Mouse (Mus musculus): Measurements from ENCODE around the gene Notch2. TPM values are rescaled to one million over a fixed set of nuclear protein-coding genes. Genes with fewer than 3 reads are reported as not detected.
A peak's percentile ranks its signal among the peaks of the same experiment; 100 is the strongest.

The Notch2 gene
- polyA plus RNA-seq, 1 experiment: 5.2 TPM

GRCm38 (mm10) chr3:98006973-98007372 lies 6.4 kb upstream of the Notch2 start:
- H3K4me3 ChIP-seq (ENCODE audit: control insufficient read depth, low read depth, low read length): no peak overlapping the region
- H3K4me1 ChIP-seq (ENCODE audit: control insufficient read depth, insufficient read depth, low read length): no peaks in the 10 kb centered on the region
- TF ChIP-seq CTCF (IDR thresholded peaks at IDR 0.05; ENCODE audit: control insufficient read depth, insufficient read depth, insufficient replicate concordance, low read depth, low read length) (no peak), POLR2A (IDR thresholded peaks at IDR 0.05; ENCODE audit: control insufficient read depth, low read depth, low read length) (no peak)

GRCm38 (mm10) chr3:98008143-98008542 lies 5.2 kb upstream of the Notch2 start:
- Histone ChIP-seq H3K27ac (ENCODE audit: control insufficient read depth, insufficient read depth, low read depth, low read length) (no peak overlapping the region), H3K4me1 (ENCODE audit: control insufficient read depth, insufficient read depth, low read length) (no peaks in the 10 kb centered on the region), H3K36me3 (ENCODE audit: control insufficient read depth, insufficient read depth, low read length) (no peaks in the 10 kb centered on the region), H3K27me3 (ENCODE audit: control insufficient read depth, insufficient read depth, low read length) (no peaks in the 10 kb centered on the region), H3K4me3 (ENCODE audit: control insufficient read depth, low read depth, low read length) (no peak overlapping the region)
- TF ChIP-seq CTCF (IDR thresholded peaks at IDR 0.05; ENCODE audit: control insufficient read depth, insufficient read depth, insufficient replicate concordance, low read depth, low read length): no peak

More at GRCm38 (mm10) chr3:98006973-98007372, 6.4 kb upstream of the Notch2 start:
- H3K36me3 ChIP-seq (ENCODE audit: control insufficient read depth, insufficient read depth, low read length): no peaks in the 10 kb centered on the region
- no peaks in the 10 kb centered on the region for H3K27me3 ChIP-seq (ENCODE audit: control insufficient read depth, insufficient read depth, low read length)
- no peak overlapping the region for H3K27ac ChIP-seq (ENCODE audit: control insufficient read depth, insufficient read depth, low read depth, low read length)

- no peaks in the 10 kb centered on the region for H3K27me3 ChIP-seq (ENCODE audit: control insufficient read depth, insufficient read depth, low read length)
- H3K4me1 ChIP-seq (ENCODE audit: control insufficient read depth, insufficient read depth, low read length): no peaks in the 10 kb centered on the region; the same call in 1 of the 2 replicates
- no peak overlapping the region for H3K27ac ChIP-seq (ENCODE audit: control insufficient read depth, insufficient read depth, low read depth, low read length)
- no peaks in the 10 kb centered on the region for H3K36me3 ChIP-seq (ENCODE audit: control insufficient read depth, insufficient read depth, low read length)
- TF ChIP-seq CTCF (IDR thresholded peaks at IDR 0.05; ENCODE audit: control insufficient read depth, insufficient read depth, insufficient replicate concordance, low read depth, low read length) (no peak), POLR2A (IDR thresholded peaks at IDR 0.05; ENCODE audit: control insufficient read depth, low read depth, low read length) (no peak)
- no peak overlapping the region for H3K4me3 ChIP-seq (ENCODE audit: control insufficient read depth, low read depth, low read length)
Observed at GRCm38 (mm10) chr3:98009190-98009840, 4.0 kb upstream of the Notch2 start.

- TF ChIP-seq CTCF (IDR thresholded peaks at IDR 0.05; ENCODE audit: control insufficient read depth, insufficient read depth, insufficient replicate concordance, low read depth, low read length) (no peak), POLR2A (IDR thresholded peaks at IDR 0.05; ENCODE audit: control insufficient read depth, low read depth, low read length) (no peak)
- H3K27me3 ChIP-seq (ENCODE audit: control insufficient read depth, insufficient read depth, low read length): no peaks in the 10 kb centered on the region
- peak overlapping the region; percentile 41; the same call in 1 of the 2 replicates for H3K27ac ChIP-seq (ENCODE audit: control insufficient read depth, insufficient read depth, low read depth, low read length)
- peak overlapping the region; percentile 78 for H3K4me3 ChIP-seq (ENCODE audit: control insufficient read depth, low read depth, low read length)
- no peaks in the 10 kb centered on the region for H3K36me3 ChIP-seq (ENCODE audit: control insufficient read depth, insufficient read depth, low read length)
- no peaks in the 10 kb centered on the region; the same call in 1 of the 2 replicates for H3K4me1 ChIP-seq (ENCODE audit: control insufficient read depth, insufficient read depth, low read length)
Observed at GRCm38 (mm10) chr3:98013086-98013400, 284 bp upstream of the Notch2 start.

GRCm38 (mm10) chr3:98015205-98016171 lies 2.2 kb downstream of the Notch2 start:
- H3K4me1 ChIP-seq (ENCODE audit: control insufficient read depth, insufficient read depth, low read length): no peaks in the 10 kb centered on the region; the same call in 1 of the 2 replicates

GRCm38 (mm10) chr3:98016901-98017591 lies 3.7 kb downstream of the Notch2 start:
- no peaks in the 10 kb centered on the region for H3K36me3 ChIP-seq (ENCODE audit: control insufficient read depth, insufficient read depth, low read length)
- H3K4me3 ChIP-seq (ENCODE audit: control insufficient read depth, low read depth, low read length): no peak overlapping the region
- no peaks in the 10 kb centered on the region for H3K27me3 ChIP-seq (ENCODE audit: control insufficient read depth, insufficient read depth, low read length)
- TF ChIP-seq CTCF (IDR thresholded peaks at IDR 0.05; ENCODE audit: control insufficient read depth, insufficient read depth, insufficient replicate concordance, low read depth, low read length): no peak
- TF ChIP-seq POLR2A (IDR thresholded peaks at IDR 0.05; ENCODE audit: control insufficient read depth, low read depth, low read length): no peak
- no peak overlapping the region for H3K27ac ChIP-seq (ENCODE audit: control insufficient read depth, insufficient read depth, low read depth, low read length)
- no peaks in the 10 kb centered on the region; the same call in 1 of the 2 replicates for H3K4me1 ChIP-seq (ENCODE audit: control insufficient read depth, insufficient read depth, low read length)

More at GRCm38 (mm10) chr3:98015205-98016171, 2.2 kb downstream of the Notch2 start:
- Histone ChIP-seq H3K4me3 (ENCODE audit: control insufficient read depth, low read depth, low read length) (no peak overlapping the region), H3K36me3 (ENCODE audit: control insufficient read depth, insufficient read depth, low read length) (no peaks in the 10 kb centered on the region), H3K27ac (ENCODE audit: control insufficient read depth, insufficient read depth, low read depth, low read length) (no peak overlapping the region), H3K27me3 (ENCODE audit: control insufficient read depth, insufficient read depth, low read length) (no peaks in the 10 kb centered on the region)
- no peak for TF ChIP-seq CTCF (IDR thresholded peaks at IDR 0.05; ENCODE audit: control insufficient read depth, insufficient read depth, insufficient replicate concordance, low read depth, low read length)
- no peak for TF ChIP-seq POLR2A (IDR thresholded peaks at IDR 0.05; ENCODE audit: control insufficient read depth, low read depth, low read length)

- Histone ChIP-seq H3K27me3 (ENCODE audit: control insufficient read depth, insufficient read depth, low read length) (no peaks in the 10 kb centered on the region), H3K36me3 (ENCODE audit: control insufficient read depth, insufficient read depth, low read length) (no peaks in the 10 kb centered on the region), H3K4me1 (ENCODE audit: control insufficient read depth, insufficient read depth, low read length) (no peaks in the 10 kb centered on the region; the same call in 1 of the 2 replicates), H3K4me3 (ENCODE audit: control insufficient read depth, low read depth, low read length) (no peak overlapping the region), H3K27ac (ENCODE audit: control insufficient read depth, insufficient read depth, low read depth, low read length) (no peak overlapping the region)
- TF ChIP-seq CTCF (IDR thresholded peaks at IDR 0.05; ENCODE audit: control insufficient read depth, insufficient read depth, insufficient replicate concordance, low read depth, low read length) (no peak), POLR2A (IDR thresholded peaks at IDR 0.05; ENCODE audit: control insufficient read depth, low read depth, low read length) (no peak)
Observed at GRCm38 (mm10) chr3:98018187-98018586, 4.9 kb downstream of the Notch2 start.

Measured in testis, adult 2 months (tissue).